Mouse (Mus musculus): ENCODE measurements at regions not wholly inside any gene's neighbourhood (a gene's known extent, or its start where the extent isn't known, plus 50 kb on each side); places are given as distances from the start of the nearest gene placed in this dataset.

GRCm38 (mm10) chr10:118973324-118973723 lies 103.3 kb upstream of the Dyrk2 start:
- no peak for ATAC-seq (ENCODE audit: insufficient number of reproducible peaks, insufficient read depth, low FRiP score, low read depth)
- no peak overlapping the region for H3K4me3 ChIP-seq (ENCODE audit: low read depth, low read length)
- no peaks in the 10 kb centered on the region for H3K27me3 ChIP-seq (ENCODE audit: control insufficient read depth, insufficient read depth, low read length)
- WGBS, result 58% methylated on average over 4 of the region's 4 CpGs
- no peak overlapping the region for H3K27ac ChIP-seq (ENCODE audit: low read length)
- no peaks in the 10 kb centered on the region for H3K9me3 ChIP-seq (ENCODE audit: control insufficient read depth, low read depth, low read length)
- no peaks in the 10 kb centered on the region for H3K36me3 ChIP-seq (ENCODE audit: control insufficient read depth, insufficient read depth, low read length)
- H3K4me2 ChIP-seq (replicated peaks; ENCODE audit: low read depth, low read length), result no peak overlapping the region
- H3K4me1 ChIP-seq (ENCODE audit: control insufficient read depth, insufficient read depth, low read length), result no peaks in the 10 kb centered on the region
- H3K9ac ChIP-seq (replicated peaks; ENCODE audit: low read depth, low read length), result no peak overlapping the region

GRCm38 (mm10) chr10:118972626-118973025 lies 102.6 kb upstream of the Dyrk2 start:
- Histone ChIP-seq H3K27me3 (ENCODE audit: control insufficient read depth, insufficient read depth, low read length) (no peaks in the 10 kb centered on the region), H3K27ac (ENCODE audit: low read length) (no peak overlapping the region), H3K9me3 (ENCODE audit: control insufficient read depth, low read depth, low read length) (no peaks in the 10 kb centered on the region), H3K9ac (replicated peaks; ENCODE audit: low read depth, low read length) (no peak overlapping the region), H3K4me1 (ENCODE audit: control insufficient read depth, insufficient read depth, low read length) (no peaks in the 10 kb centered on the region), H3K4me2 (replicated peaks; ENCODE audit: low read depth, low read length) (no peak overlapping the region), H3K36me3 (ENCODE audit: control insufficient read depth, insufficient read depth, low read length) (no peaks in the 10 kb centered on the region), H3K4me3 (ENCODE audit: low read depth, low read length) (no peak overlapping the region)
- WGBS, result 86% methylated on average over 4 of the region's 4 CpGs
- ATAC-seq (ENCODE audit: insufficient number of reproducible peaks, insufficient read depth, low FRiP score, low read depth), result no peak

GRCm38 (mm10) chr10:118970457-118971175 lies 100.6 kb upstream of the Dyrk2 start:
- no peak overlapping the region for H3K4me3 ChIP-seq (ENCODE audit: low read depth, low read length)
- H3K4me1 ChIP-seq (ENCODE audit: control insufficient read depth, insufficient read depth, low read length), result no peaks in the 10 kb centered on the region
- H3K36me3 ChIP-seq (ENCODE audit: control insufficient read depth, insufficient read depth, low read length), result no peaks in the 10 kb centered on the region
- H3K27me3 ChIP-seq (ENCODE audit: control insufficient read depth, insufficient read depth, low read length), result no peaks in the 10 kb centered on the region
- H3K9ac ChIP-seq (replicated peaks; ENCODE audit: low read depth, low read length), result no peak overlapping the region
- no peak overlapping the region for H3K4me2 ChIP-seq (replicated peaks; ENCODE audit: low read depth, low read length)
- WGBS, result 88% methylated on average over 14 of the region's 14 CpGs
- ATAC-seq (ENCODE audit: insufficient number of reproducible peaks, insufficient read depth, low FRiP score, low read depth), result no peak
- no peak overlapping the region for H3K27ac ChIP-seq (ENCODE audit: low read length)
- H3K9me3 ChIP-seq (ENCODE audit: control insufficient read depth, low read depth, low read length), result no peaks in the 10 kb centered on the region

GRCm38 (mm10) chr10:118961713-118962181 lies 91.7 kb upstream of the Dyrk2 start:
- ATAC-seq (ENCODE audit: insufficient number of reproducible peaks, insufficient read depth, low FRiP score, low read depth), result no peak
- Histone ChIP-seq H3K27ac (ENCODE audit: low read length) (no peak overlapping the region), H3K9me3 (ENCODE audit: control insufficient read depth, low read depth, low read length) (no peaks in the 10 kb centered on the region), H3K4me3 (ENCODE audit: low read depth, low read length) (no peak overlapping the region), H3K4me2 (replicated peaks; ENCODE audit: low read depth, low read length) (no peak overlapping the region), H3K4me1 (ENCODE audit: control insufficient read depth, insufficient read depth, low read length) (no peaks in the 10 kb centered on the region), H3K36me3 (ENCODE audit: control insufficient read depth, insufficient read depth, low read length) (no peaks in the 10 kb centered on the region), H3K9ac (replicated peaks; ENCODE audit: low read depth, low read length) (no peak overlapping the region), H3K27me3 (ENCODE audit: control insufficient read depth, insufficient read depth, low read length) (no peaks in the 10 kb centered on the region)
- 70% methylated on average over 7 of the region's 7 CpGs for WGBS

GRCm38 (mm10) chr10:118960076-118960475 lies 90.1 kb upstream of the Dyrk2 start:
- no peak for ATAC-seq (ENCODE audit: insufficient number of reproducible peaks, insufficient read depth, low FRiP score, low read depth)
- no peaks in the 10 kb centered on the region for H3K9me3 ChIP-seq (ENCODE audit: control insufficient read depth, low read depth, low read length)

GRCm38 (mm10) chr10:118959623-118960022 lies 89.6 kb upstream of the Dyrk2 start:
- H3K4me3 ChIP-seq (ENCODE audit: low read depth, low read length), result no peak overlapping the region
- no peaks in the 10 kb centered on the region for H3K27me3 ChIP-seq (ENCODE audit: control insufficient read depth, insufficient read depth, low read length)
- no peak for ATAC-seq (ENCODE audit: insufficient number of reproducible peaks, insufficient read depth, low FRiP score, low read depth)
- no peaks in the 10 kb centered on the region for H3K36me3 ChIP-seq (ENCODE audit: control insufficient read depth, insufficient read depth, low read length)
- WGBS, result 80% methylated on average over 8 of the region's 8 CpGs
- no peaks in the 10 kb centered on the region for H3K4me1 ChIP-seq (ENCODE audit: control insufficient read depth, insufficient read depth, low read length)
- H3K9ac ChIP-seq (replicated peaks; ENCODE audit: low read depth, low read length), result no peak overlapping the region
- no peak overlapping the region for H3K27ac ChIP-seq (ENCODE audit: low read length)
- H3K9me3 ChIP-seq (ENCODE audit: control insufficient read depth, low read depth, low read length), result no peaks in the 10 kb centered on the region
- no peak overlapping the region for H3K4me2 ChIP-seq (replicated peaks; ENCODE audit: low read depth, low read length)

More at GRCm38 (mm10) chr10:118960076-118960475, 90.1 kb upstream of the Dyrk2 start:
- Histone ChIP-seq H3K4me1 (ENCODE audit: control insufficient read depth, insufficient read depth, low read length) (no peaks in the 10 kb centered on the region), H3K27me3 (ENCODE audit: control insufficient read depth, insufficient read depth, low read length) (no peaks in the 10 kb centered on the region), H3K4me2 (replicated peaks; ENCODE audit: low read depth, low read length) (no peak overlapping the region), H3K4me3 (ENCODE audit: low read depth, low read length) (no peak overlapping the region), H3K27ac (ENCODE audit: low read length) (no peak overlapping the region), H3K9ac (replicated peaks; ENCODE audit: low read depth, low read length) (no peak overlapping the region), H3K36me3 (ENCODE audit: control insufficient read depth, insufficient read depth, low read length) (no peaks in the 10 kb centered on the region)
- WGBS, result 85% methylated on average over 6 of the region's 6 CpGs

GRCm38 (mm10) chr10:118956352-118956751 lies 86.3 kb upstream of the Dyrk2 start:
- ATAC-seq (ENCODE audit: insufficient number of reproducible peaks, insufficient read depth, low FRiP score, low read depth), result no peak
- H3K36me3 ChIP-seq (ENCODE audit: control insufficient read depth, insufficient read depth, low read length), result no peaks in the 10 kb centered on the region
- no peak overlapping the region for H3K4me2 ChIP-seq (replicated peaks; ENCODE audit: low read depth, low read length)
- H3K27ac ChIP-seq (ENCODE audit: low read length), result no peak overlapping the region
- no peaks in the 10 kb centered on the region for H3K27me3 ChIP-seq (ENCODE audit: control insufficient read depth, insufficient read depth, low read length)
- no peak overlapping the region for H3K4me3 ChIP-seq (ENCODE audit: low read depth, low read length)
- 84% methylated on average over 9 of the region's 9 CpGs for WGBS
- no peak overlapping the region for H3K9ac ChIP-seq (replicated peaks; ENCODE audit: low read depth, low read length)
- H3K4me1 ChIP-seq (ENCODE audit: control insufficient read depth, insufficient read depth, low read length), result no peaks in the 10 kb centered on the region
- H3K9me3 ChIP-seq (ENCODE audit: control insufficient read depth, low read depth, low read length), result no peaks in the 10 kb centered on the region

GRCm38 (mm10) chr10:118953440-118953839 lies 83.4 kb upstream of the Dyrk2 start:
- WGBS, result 76% methylated on average over 6 of the region's 6 CpGs

GRCm38 (mm10) chr10:118952756-118953155 lies 82.7 kb upstream of the Dyrk2 start:
- Histone ChIP-seq H3K27me3 (ENCODE audit: control insufficient read depth, insufficient read depth, low read length) (no peaks in the 10 kb centered on the region), H3K9me3 (ENCODE audit: control insufficient read depth, low read depth, low read length) (no peaks in the 10 kb centered on the region), H3K27ac (ENCODE audit: low read length) (no peak overlapping the region), H3K36me3 (ENCODE audit: control insufficient read depth, insufficient read depth, low read length) (no peaks in the 10 kb centered on the region), H3K4me3 (ENCODE audit: low read depth, low read length) (no peak overlapping the region), H3K4me2 (replicated peaks; ENCODE audit: low read depth, low read length) (no peak overlapping the region), H3K4me1 (ENCODE audit: control insufficient read depth, insufficient read depth, low read length) (no peaks in the 10 kb centered on the region), H3K9ac (replicated peaks; ENCODE audit: low read depth, low read length) (no peak overlapping the region)
- WGBS, result 87% methylated on average over 9 of the region's 9 CpGs
- ATAC-seq (ENCODE audit: insufficient number of reproducible peaks, insufficient read depth, low FRiP score, low read depth), result no peak

More at GRCm38 (mm10) chr10:118953440-118953839, 83.4 kb upstream of the Dyrk2 start:
- Histone ChIP-seq H3K27me3 (ENCODE audit: control insufficient read depth, insufficient read depth, low read length) (no peaks in the 10 kb centered on the region), H3K9me3 (ENCODE audit: control insufficient read depth, low read depth, low read length) (no peaks in the 10 kb centered on the region), H3K27ac (ENCODE audit: low read length) (no peak overlapping the region), H3K4me2 (replicated peaks; ENCODE audit: low read depth, low read length) (no peak overlapping the region), H3K9ac (replicated peaks; ENCODE audit: low read depth, low read length) (no peak overlapping the region), H3K4me1 (ENCODE audit: control insufficient read depth, insufficient read depth, low read length) (no peaks in the 10 kb centered on the region), H3K36me3 (ENCODE audit: control insufficient read depth, insufficient read depth, low read length) (no peaks in the 10 kb centered on the region), H3K4me3 (ENCODE audit: low read depth, low read length) (no peak overlapping the region)
- no peak for ATAC-seq (ENCODE audit: insufficient number of reproducible peaks, insufficient read depth, low FRiP score, low read depth)

Data from stomach, embryonic 14.5 days (tissue).